Mouse (Mus musculus) heart, postnatal 25 days (tissue): ENCODE data around the gene Fam84a. TPM values are rescaled to one million over a fixed set of nuclear protein-coding genes. Genes with fewer than 3 reads are reported as not detected.

ENCODE experiments used
- DNase-seq: peaks from one replicate; pipeline ENCODE4 v3.0.0; 2022; ENCODE audit warnings: low spot score
- intact Hi-C: fragments of 180-260 bp; cut with DNase I; formaldehyde crosslinking; loops from one replicate; pipeline ENCODE4 v1.15.1; 2025
- total RNA-seq, 2 experiments: library from RNA; stranded (reverse); gene quantifications; 2 replicates each; pipeline ENCODE4 v1.2.3; 2021

Gene Fam84a
- 1 to 10 TPM; 1.4 to 1.8 TPM for total RNA-seq

DNA sequence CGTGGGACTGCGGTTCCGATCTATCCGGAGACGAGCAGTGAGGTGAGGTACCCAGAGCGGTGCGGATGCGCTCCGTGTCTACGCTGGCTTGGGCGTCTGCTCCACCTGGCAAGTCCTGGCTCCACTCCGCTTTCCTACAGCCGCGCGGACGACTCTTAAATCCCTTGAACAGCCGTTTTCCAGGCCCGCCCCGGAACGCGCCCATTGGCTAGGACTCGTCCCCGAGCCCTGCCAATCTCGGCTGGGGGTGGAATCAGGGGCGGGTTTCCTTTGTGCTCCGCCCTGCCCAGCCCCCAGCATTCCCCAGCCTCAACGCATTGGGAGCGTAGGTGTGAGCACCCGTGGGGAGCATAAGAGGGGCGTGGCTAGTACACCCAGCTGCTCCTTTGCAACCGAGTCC, at the start of gene Fam84a:
TSS of gene Fam84a (minus strand) at position 134 of the 400 bp plus-strand sequence.
- intact Hi-C loops: loop anchor here (2.0 kb wide), 1 partner anchor 163 kb away; no protein-coding TSS in a partner anchor
- peak; percentile 65 for DNase-seq

DNA sequence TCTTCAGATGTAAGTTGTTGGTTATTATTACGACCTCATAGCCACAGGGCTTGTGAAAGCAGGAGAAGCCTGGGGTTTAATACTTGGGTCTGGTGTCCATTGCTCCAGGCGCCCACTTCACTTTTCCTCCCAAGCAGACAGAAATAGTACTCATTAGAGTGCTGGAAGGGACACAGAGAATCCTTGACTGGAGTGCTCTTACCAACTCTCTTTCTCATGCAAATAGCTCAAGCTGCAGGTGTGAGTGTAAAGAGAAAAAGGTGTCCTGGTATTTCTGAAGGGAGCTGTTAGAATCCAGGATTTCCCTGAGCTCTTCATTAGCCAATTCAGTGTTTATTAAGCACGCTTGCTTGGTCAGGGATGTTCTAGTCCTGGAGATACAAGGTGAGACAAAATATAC, 43.6 kb upstream of the Fam84a start:
- intact Hi-C loops: no loop called here

DNA sequence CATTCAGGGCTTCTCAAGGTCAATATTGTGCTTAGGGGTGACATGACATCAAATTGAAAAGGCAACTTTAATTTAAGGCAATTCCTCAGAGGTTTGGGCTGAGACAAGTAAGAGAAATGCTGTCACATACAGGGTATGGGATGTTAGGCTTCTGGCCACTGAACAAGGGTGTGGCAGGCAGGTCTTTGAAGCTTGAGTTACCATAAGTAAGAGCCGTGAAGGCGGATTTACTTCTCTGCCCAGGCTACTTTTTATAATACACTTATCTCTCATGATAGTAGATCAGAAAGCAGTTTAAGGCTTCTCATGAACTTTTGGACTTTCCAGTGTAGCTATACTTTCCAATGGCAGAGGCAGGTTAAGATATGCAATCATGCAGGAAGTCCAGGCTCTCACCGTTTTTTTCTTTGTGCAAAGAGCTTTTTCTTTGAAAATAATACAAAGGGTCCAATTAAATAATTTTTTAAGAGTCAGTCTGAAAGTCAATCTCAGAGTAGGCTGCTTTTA, 34.9 kb upstream of the Fam84a start:
- no peak for DNase-seq
- intact Hi-C loops: no loop called here

More for the DNA sequence above, 43.6 kb upstream of the Fam84a start:
- no peak for DNase-seq

DNA sequence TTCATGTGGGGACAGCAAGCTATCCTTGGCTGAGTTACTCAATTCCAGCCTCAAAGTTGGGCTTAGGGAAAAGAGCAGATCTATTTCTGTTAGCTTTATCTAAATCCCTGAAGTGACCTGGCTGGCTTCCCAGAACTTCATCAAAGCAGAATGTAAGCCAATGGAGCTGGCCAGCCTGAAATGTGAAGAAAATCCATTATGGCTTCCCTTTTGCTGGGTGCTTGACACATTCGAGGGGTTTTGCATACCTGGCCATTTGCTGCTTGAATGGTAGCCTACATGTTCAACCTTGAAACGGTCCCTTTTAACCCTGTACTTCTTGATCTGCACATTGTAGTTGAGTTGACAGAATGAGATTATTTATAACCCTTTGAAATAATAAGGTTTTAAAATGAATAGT, 13.9 kb upstream of the Fam84a start:
- peak; percentile 5 for DNase-seq
- intact Hi-C loops: no loop called here

DNA sequence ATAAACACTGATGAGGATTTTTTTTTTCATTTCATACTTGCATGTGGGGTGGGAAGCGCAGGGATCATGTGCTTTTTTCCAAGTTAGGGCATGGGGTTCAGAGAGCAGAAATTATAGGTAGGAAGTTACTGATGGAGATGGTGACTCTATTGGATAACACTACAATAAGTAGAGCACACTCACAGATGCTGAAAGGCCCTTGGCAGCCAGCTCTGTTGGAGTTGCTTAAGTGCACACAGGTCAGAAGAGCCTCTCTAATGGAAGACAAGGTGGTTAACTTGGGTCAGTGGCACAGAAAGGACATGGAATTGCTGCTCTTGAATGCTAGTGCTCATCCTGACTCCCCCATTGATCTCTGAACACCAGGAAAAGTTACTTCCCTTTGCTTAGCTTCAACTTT, 13.1 kb upstream of the Fam84a start:
- intact Hi-C loops: no loop called here
- no peak for DNase-seq

DNA sequence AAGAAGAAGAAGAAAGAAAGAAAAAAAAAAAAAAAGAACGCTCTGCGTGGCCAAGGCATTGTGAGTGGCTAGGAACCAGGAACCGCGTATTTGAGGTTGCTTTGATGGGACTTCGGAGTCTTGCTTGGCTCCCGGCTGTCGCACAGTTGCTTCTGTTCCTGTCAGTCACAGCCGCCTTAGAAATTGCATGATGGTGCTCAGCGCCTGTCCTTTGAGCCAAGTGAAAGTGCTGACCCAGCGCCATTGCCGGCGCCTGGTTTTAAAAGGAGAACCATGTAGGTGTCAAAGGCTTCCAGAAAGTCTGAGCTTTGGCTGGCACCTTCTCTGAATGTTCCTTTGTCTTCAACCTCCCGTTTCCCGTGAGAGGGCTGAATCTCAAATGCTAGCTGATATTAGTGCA, 572 bp upstream of the Fam84a start:
- intact Hi-C loops: no loop called here
- DNase-seq: no peak

DNA sequence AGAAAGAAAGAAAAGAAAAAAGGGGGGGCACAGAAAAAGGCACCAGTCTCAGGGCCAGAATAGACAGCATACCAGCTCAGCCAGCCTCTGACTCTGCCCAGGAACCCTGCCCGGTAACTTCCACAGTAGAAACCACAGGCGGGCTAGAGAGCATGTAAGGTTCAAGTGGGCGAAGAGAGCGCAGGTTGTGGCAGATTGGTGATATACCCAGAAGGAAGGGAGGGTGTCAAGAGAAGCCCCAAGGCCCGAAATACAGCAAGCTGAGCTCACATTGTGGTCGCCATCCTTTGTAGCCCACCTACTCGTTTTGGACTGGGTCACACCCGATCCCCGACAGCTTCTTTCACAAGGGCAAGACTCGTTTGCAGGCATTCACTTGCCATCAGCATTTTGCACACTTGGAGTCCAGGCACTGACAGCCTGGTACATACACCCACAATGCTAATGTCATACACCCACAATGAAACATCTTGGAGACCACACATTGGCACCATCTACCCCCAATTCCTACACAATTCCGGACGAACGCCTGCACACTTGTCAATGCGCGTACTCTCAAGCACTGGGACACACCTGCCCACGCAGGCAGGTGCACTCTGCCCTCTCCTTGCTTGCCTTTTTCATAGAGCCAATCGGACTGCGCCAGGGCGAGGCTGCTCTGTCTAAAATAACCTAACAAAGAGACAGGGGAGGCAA, 770 bp downstream of the Fam84a start:
- DNase-seq: no peak
- intact Hi-C loops: loop anchor here (2.0 kb wide), 1 partner anchor 164 kb away; no protein-coding TSS in a partner anchor

DNA sequence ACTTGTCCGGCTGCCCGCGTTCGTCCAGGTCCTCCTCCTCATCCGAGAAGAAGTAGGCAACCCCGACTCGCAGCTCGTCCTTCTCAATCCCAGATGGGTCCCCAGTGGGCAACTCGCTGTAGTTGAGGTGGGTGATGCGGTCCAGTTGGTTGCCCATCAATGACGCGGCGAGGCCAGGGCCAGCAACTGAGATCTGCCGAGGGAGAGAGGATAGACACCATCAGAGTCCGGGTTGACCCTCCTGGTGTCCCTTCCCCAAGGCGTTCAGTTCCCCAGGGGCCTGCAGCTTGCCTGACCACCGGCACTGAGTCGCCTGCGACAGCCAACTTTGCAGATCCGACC, 1.3 kb downstream of the Fam84a start:
- intact Hi-C loops: loop anchor here (2.0 kb wide), 1 partner anchor 164 kb away; no protein-coding TSS in a partner anchor
- DNase-seq: peak; percentile 1

DNA sequence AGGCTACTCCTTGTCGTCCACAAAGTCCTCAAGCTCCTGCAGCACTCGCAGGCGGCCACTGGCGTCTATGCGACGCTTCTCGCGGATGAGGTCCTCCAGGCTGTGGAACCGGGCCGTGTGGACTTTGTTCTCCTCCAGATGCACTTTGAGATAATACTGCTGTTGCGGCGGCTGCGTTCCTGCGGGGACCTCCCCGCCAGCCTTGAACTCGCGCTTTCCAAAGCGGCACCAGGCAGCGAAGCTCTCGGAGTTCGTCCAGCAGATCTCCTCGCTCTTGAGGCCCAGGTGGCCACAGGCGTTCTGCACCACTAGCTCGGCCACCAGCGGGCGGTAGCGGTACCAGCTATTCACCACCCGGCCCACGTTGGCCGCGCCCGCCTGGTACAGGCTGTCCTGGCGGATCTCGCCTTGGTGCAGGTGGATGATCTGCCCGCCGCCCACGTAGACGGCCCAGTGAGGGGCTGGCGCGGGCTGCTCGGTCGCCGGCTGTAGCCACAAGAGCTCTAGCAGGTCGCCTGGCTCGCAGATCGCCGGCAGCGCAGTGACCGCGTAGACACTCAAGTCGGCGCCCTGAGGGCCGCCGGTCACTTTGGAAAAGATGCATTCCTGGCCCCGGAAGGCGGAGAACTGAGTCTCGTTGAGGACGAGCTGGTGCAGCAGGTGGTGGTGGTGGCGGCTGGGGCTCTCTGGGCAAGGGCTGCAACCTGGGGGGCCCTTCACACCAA, 1.8 kb downstream of the Fam84a start:
- intact Hi-C loops: loop anchor here (2.0 kb wide), 1 partner anchor 165 kb away; no protein-coding TSS in a partner anchor
- peak; percentile 23 for DNase-seq

DNA sequence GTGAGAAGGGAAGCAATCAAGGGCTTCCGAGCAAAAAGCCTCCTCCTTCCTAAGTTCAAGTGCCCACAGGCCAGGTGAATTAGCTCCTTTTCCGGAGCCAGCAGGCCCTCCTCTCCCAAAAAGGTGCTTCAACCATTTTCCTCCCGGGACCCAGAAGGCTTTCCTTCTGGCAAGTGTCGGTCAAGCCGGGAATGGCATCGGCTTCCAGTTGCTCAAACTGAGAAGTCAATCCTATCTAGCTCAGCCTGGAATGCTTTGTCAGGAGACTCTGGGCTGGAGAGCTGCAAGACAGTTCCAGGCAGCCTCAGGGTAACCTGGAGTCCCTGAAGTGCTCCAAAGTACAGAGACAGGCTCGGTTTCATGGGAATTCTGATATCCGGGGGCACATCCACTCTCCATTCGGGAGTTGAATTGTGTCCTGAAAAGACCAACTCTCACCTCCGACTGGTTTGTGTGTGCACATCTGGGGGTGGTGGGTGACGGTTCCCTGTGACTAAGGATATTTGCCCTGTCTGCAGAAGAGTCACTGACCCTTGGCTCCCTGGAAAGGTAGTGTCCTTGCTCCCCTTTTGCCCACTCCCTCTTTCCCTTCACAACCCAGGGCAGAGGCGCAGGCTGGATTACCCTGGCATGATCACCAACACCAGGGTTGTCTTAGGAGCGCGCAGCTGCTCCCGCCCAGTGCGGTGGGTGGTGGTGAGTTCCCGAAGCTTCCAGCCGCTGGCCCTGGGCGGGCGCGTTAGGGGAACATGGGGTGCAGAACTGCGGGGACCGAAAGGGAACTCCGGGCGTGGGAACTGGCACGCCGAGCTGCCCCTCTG, 2.6 kb downstream of the Fam84a start:
- intact Hi-C loops: no loop called here
- no peak for DNase-seq

DNA sequence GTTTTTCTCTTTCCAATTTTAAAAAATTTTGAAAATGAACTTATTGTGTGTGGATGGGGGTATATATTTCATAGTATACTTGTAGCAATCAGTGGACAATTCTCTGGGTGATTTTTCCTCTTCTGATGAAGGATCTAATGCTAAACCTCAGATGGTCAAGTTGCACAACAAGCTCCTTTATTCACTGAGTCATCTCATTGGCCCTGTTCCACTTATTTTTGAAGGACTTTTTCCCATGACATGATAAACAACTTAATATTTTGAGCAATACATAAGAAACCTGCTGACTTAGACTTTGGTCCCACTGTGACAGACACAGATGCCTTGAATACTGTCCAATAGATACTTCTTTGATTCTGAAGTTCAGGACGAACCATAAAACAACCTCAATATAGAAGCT, 14.8 kb downstream of the Fam84a start:
- intact Hi-C loops: no loop called here
- no peak for DNase-seq

DNA sequence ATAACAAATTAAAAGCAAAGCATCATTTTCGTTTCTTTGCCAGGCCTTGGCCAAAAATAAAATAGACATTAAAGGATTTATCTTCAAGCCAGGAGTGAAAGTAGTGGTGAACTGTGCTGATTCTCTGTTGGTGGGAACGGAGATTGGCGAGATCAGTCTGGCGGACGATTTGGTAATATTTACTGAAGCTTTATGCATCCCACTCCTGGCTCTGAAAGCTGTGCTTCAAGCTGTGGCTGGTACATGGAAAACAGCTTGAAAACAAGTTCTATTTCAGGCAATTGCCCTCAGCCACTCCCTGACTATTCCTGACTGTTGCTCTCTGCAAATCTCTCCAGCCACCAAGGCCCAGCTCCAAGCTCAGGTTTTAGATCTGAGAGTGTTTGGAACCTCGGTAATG, 37.1 kb downstream of the Fam84a start:
- no peak for DNase-seq
- intact Hi-C loops: no loop called here

DNA sequence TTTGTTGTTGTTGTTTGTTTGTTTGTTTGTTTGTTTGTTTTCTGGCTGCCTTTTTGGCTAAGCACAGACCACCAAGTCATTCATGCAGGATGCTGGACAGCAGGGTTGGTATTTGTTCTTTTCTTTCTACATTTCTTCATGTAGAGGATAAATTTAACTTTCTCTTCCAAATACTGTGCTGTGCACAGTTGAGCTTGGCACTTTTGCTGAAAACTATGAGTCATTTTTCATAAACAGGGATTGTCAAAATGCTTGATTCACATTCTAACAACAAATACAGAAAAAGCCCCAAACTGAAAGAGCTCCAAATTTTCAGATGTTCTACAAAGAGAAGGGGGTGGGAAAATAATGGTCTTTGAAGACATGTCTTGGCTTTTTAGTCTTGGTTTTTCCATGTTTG, 54.9 kb downstream of the Fam84a start:
- intact Hi-C loops: no loop called here
- DNase-seq: no peak
